Mouse (Mus musculus): Measurements from ENCODE around the gene Hspa8. TPM values are rescaled to one million over a fixed set of nuclear protein-coding genes. Genes with fewer than 3 reads are reported as not detected.

Hspa8 gene
- polyA plus RNA-seq, 1 experiment from 2014 or later: 1,867 TPM

Other genes starting within 250 kb of the Hspa8 start
- not detected in 2 replicates for gene Gm21915, start 130.4 kb upstream of the Hspa8 start, polyA plus RNA-seq (2015; fragmentation: Nextera tagmentation; extraction: Ambion mirVana)
- 7.9 and 9.8 TPM in 2 replicates for gene Clmp, start 115.0 kb upstream of the Hspa8 start, polyA plus RNA-seq (2015; fragmentation: Nextera tagmentation; extraction: Ambion mirVana)
- gene Bsx, start 73.1 kb downstream of the Hspa8 start, polyA plus RNA-seq (2015; fragmentation: Nextera tagmentation; extraction: Ambion mirVana): not detected in 2 replicates
- not detected in 2 replicates for gene Jhy, start 163.1 kb downstream of the Hspa8 start, polyA plus RNA-seq (2015; fragmentation: Nextera tagmentation; extraction: Ambion mirVana)
- gene Crtam, start 203.6 kb downstream of the Hspa8 start, polyA plus RNA-seq (2015; fragmentation: Nextera tagmentation; extraction: Ambion mirVana): 0.09 TPM in 1 of 2 replicates, not detected in the other